Mouse (Mus musculus) cerebellum, adult (tissue): Measurements from ENCODE around the gene Nfatc2.
A peak's percentile ranks its signal among the peaks of the same experiment; 100 is the strongest.

Experiments
- ATAC-seq: cut with Nextera tagmentation; 2 replicates; pipeline ENCODE4 v1.9.2; 2017; ENCODE audit warnings: mild to moderate bottlenecking, moderate library complexity, mixed read lengths; ENCODE audit not compliant: insufficient number of reproducible peaks, low FRiP score, low TSS enrichment

Nfatc2 gene

DNA sequence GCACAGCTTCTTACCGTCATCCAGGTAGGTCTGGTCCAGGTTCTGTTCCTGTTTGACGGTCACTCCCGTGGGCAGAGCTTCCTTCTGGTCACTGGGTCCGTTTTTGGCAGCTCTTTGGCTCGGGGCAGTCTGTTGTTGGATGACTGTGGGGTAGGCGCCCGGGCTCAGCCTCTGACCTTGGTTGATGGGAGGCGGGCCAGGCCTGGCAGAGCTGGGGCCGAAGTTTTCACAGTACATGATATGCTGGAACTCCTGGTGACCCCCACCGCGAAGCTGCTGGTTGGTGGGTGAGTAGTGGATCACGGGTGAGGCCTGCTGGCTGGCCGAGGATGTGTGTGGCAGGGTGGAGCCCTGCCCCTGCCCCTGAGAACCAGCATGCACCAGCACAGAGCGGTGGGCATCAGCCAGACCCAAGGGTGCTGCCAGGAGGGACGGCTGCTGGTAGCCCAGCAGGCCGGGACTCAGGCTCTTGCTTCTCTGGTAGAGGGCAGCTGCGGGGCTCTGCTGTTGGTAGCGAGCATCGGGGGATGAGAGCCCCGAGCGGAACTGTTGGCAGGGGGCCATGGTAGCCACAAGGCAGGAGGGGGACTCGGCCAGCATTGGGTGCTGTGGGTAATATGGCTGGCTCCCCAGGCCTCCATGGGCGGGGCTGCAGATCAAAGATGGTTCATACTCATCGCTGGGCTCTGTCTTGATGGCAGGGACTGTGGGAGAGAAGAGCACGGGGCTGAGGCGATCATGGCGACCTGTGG, 96.8 kb downstream of the Nfatc2 start:
- 0 out of 2 replicates have a peak, but pooled peaks have one; percentile 18 for ATAC-seq

DNA sequence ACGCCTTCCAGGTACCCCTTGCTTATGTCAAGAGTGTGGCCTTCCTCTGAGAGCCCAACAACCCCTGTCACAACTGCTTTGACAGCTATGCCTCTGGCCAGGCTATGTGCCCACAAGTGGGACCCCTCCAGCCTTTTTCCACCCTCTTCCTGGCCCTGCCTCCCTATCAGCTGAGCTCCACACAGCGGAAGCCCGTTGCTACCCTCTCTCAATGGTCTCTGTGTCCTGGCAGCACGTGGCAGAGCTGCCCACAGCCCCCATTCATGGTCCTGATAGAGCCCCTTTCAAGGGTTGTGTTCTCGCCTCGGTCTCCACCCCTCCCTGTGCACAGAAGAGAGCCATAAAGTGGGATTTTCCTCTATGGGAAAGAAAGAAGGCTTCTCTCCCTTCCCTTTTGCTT, 97.7 kb downstream of the Nfatc2 start:
- no peak for ATAC-seq

DNA sequence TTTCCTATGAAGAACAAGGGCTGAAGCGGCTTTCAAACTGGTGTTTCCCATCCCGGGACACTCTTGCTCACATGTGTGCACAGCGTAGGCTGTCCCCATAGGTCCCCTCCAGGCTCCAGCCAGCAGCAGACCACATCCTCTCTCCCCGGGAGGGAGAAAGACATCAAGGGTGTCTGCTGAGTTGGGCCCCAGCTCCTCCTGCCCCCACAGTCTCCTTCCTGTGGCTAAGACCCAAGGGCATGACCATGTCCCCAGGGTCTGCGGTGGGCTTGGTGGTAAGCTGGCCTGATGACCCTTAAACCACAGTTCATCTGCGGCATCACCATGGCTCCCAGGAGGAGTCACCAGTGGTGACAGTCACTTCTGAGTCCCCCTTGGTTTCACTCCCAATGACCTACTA, 100.7 kb downstream of the Nfatc2 start:
- no peak for ATAC-seq

DNA sequence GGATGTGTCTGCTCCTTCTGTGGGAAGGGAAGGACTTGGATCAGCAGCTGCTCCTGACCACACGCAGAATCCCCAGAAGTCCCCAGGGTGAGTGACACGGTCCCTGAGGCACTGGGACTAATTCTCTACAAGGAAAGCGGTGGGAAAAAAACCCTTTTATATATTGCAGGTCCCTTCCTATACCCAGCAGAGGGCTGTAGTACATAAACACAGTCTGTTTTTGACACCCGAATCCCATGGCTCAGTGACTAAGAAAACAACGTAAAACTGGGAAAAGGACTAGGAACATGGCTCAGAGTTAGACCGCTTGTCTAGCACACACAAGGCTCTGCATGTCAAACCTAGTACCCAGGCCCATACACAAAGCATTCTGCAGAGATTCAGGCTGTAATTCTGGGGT, 101.2 kb downstream of the Nfatc2 start:
- ATAC-seq = no peak

DNA sequence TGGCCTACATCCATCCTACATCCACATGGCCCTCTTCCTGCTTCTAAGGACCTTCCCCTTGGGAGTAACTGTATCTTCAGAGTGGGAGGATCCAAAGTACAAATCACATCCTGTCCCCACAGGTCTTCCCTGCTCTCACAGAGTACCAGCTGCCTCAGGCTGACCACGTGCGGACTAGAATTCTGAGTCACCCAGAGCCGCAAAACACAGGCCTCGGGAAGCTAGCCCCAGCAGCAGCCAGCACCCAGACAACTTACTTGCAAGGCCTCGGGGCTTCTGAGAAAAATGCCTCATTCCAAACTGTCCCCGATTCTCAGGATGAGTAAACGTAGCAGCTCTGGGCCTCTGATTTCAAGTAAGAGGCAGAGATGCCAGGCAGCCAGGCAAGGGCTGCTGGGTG, 109.7 kb downstream of the Nfatc2 start:
- ATAC-seq = no peak

DNA sequence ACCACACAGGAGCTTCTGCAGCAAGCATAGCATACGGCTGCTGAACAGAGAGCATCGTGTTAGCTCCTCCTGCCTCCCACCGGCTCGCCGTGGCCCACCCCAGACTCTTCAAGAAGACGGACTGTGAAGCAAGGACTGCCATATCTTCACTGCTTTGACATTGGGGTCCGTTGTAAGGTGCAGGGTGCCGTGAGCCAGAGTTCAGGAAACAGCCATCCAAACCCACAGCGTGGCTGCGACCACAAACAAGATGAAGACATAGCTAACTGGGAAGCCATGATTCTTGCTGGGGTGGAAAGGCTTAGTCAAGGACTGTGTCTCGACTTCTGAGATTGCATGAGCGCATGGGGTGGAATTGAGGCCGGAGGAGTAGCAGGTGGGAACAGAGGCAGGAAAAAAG, 111.5 kb downstream of the Nfatc2 start:
- no peak for ATAC-seq

DNA sequence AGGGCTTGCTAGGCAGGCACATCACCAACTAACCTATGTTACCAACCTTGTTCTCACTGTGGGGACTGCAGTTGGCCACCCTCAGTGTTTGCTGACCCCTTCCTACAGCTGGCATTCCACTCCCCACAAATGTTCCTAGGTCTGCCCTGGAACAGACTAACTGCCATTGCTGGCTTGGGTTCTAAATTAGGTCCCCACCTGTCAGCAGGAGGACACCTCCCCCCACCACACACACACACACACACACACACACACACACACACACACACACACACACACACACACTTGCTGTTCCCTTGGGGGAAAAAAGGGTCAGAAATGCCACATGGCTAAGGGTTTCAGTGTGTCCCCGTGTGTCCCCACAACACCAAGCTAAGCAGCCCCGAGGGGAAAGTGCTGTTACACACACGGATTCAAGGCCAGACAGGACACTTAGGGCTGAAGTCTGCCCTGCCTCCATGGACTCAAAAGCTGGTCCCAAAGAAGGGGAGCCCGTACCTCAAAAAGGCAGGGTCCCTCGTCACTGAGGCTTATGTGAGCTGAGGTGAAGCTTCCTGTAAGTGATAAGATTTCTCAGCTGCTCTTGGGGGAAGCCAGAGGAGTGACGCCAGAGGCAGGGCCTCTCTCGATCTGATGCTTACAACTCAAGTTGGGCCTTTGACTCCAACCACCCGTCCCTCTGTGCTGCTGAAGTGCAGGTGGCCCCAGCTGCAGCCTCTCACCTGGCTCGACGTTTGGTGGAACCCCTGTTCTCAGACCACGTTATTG, 113.1 kb downstream of the Nfatc2 start:
- ATAC-seq = no peak

DNA sequence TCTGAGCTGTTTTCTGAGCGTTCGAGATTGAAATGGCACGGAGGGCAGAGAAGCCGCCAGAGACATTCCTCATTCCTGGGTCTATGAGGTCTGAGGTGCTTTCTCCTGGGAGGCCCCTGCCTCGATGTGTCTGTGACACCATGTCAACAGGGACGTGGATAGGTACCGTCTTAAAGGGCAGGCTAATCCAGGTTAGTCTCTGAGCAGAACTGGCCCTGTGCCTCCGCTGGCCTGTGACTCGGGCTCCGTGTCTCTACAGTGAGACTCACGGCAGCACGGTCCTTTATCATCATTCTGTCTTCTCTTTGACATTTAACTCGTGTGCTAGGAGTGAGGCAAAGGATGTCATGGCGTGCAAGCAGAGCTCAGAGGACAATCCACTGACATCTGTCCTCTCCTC, 120.3 kb downstream of the Nfatc2 start:
- ATAC-seq = no peak

DNA sequence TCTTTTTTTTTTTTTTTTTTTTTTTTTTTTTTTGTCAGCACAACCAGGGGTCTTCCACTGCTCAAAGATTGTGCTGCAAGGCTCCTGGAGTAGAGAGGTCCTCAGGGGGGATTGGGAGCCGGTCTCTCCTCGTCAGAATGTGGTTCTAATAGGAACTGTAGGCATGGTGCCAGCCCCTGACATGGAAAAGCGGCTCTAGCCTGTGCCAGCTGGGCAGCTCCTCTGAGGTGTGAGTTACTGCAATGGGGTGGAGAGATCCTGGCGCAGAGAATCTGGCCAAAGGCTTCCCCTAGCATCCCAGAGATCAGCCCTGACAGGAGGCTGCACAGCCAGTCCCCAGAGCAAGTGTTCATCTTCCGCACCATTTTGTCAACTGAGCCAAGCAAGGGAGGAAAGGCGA, 120.8 kb downstream of the Nfatc2 start:
- ATAC-seq = peak; percentile 67

DNA sequence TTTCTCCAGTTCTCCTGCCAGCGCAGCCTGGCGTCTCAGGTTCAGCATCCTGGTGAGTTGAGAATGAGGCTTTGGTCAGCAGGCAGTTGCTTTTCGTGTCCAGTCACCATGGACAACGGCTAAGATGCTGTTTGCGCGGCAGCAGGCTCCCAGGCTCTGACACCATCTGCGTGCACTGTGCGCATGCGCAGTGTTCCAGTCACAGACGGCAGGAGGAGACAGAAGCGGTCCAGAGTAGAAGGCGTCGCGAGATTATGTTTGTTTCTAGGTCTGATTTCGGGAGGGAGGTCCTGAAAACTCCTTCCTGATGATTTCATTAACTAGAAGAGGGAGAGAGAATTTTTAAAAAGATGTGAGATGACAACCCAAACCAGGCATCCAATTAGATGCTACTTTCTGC, 121.5 kb downstream of the Nfatc2 start:
- ATAC-seq = peak; percentile 86

DNA sequence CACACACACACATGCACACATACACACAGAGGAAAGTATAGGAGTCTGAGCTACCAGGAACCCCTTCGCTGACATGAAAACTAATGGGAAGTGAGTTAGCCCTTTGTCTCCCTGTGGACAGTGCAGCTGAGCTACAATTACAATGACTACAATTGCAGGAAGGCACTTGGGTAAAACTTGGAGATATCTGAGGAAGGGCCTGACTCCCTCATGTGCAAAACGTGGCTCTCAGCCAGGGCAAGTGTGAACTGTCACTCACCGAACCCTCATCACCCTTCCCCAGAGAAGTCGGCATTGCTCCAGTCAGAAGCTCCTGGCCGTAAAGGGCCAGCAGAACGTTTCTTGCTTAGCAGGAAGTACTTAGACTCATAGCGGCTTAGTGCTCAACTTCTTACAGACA, 123.0 kb downstream of the Nfatc2 start:
- ATAC-seq = no peak

DNA sequence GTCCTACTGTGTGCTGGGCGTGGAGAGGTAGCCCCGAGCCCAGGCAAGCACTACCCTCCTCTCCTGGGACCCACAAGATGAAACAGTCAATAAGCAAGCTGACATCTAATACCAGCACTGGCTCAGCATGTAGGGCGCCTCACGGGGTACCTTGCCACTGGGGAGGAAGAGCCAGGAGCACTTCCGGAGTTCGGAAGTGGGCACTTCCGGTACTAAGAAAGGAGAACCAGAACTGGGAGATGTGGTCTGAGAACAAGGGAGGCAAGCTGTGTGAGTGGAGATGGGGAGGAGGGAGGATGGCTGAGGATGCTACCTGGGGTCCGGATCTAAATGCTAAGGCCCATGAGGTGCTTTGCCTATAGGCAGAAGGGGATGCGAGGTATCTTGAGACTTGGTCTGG, 128.0 kb downstream of the Nfatc2 start:
- no peak for ATAC-seq

DNA sequence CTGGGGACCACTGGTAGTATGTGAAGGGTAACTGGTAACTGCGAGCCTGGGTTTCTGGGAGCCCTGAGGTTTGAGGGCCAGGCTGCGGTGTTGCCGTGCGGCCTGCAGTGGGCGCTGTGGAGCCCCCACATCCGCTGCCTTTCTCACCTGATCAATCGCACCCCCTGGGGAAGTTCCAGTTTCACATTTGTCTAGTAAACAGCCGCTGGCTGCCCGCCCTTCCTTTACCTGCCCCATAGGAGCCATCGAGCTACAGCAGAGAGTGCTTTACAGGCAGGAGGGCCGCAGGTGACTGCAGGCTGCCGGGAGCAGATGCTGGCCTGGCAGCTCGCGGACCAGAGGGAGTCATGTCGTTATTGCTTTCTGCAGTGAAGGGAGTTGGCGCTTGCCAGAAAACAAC, 128.6 kb downstream of the Nfatc2 start:
- peak; percentile 56 for ATAC-seq

DNA sequence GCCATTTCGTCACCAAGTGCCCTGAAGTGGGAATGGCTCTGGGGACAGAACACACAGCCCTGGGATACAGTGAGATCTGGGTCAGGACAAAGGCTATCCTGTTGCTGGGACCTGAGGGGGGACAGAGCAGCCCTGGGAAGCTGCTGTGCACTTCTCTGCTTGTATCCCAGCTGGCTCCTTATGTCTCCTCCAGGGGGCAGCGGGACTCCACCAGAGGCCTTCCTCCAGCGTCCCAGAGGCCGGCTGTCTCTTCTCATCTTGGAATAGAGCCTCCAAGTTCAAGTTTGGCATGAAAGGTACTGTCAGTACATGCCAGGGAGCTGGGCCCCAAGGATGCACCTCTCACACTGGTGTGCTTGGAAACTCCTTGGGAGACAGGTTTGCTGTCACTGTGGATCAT, 132.4 kb downstream of the Nfatc2 start:
- no peak for ATAC-seq

DNA sequence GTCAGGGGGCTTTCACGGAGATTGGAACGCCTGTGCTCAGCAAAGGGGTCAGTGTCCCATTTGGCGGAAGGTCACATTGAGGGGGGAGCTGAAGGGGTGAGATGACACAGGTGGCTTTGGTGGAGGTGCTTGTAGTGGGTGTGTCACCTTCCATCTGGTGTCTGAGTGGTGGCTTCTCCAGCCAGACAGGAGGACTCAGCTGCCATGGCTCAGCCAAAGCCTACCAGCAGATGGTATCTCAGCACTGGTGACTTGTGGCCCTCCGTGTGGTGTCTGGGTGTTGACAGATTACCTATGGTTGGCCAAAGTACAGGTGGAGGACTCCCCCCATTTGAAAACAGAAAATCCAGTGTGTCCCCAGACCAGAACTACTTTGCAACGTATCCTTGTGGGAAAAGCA, 134.3 kb downstream of the Nfatc2 start:
- no peak for ATAC-seq

DNA sequence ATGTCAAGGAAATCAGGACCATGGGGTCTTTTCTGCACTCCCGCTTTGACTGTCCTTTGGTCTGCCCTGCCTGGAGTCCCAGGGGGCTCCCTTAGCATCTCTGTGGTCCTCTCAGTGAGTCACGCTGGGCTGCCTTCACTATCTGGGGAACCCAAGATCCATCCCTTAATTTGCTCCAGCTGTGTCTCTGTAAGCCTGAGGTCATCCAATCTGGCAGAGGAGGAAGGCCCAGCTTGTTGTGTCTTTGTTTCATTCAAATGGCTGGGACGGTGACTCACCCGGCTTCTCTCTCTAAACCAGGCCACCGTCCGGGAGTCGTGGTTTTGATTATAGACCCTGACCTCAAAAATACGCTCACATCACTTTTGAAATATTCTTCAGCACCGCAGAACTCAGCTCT, 135.4 kb downstream of the Nfatc2 start:
- no peak for ATAC-seq

DNA sequence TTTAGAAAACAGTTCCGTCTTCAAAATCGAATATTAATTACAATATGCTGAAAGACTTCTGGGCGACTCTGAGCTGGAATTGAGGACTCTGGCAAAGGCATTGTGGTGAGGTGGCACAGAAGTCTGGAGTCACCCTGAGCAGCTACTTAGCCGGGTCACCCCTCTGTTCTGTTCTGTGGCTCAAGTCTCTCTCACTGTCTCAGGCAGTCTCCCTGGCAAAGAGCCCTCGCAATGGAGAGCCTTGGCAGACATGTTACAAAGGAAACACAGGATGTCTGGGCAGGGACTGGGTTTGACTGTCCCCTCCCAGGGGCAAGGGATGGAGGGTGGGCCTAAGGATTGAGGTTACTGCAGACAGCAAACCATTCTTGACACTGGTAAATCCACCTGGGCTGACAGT, 135.8 kb downstream of the Nfatc2 start:
- no peak for ATAC-seq

DNA sequence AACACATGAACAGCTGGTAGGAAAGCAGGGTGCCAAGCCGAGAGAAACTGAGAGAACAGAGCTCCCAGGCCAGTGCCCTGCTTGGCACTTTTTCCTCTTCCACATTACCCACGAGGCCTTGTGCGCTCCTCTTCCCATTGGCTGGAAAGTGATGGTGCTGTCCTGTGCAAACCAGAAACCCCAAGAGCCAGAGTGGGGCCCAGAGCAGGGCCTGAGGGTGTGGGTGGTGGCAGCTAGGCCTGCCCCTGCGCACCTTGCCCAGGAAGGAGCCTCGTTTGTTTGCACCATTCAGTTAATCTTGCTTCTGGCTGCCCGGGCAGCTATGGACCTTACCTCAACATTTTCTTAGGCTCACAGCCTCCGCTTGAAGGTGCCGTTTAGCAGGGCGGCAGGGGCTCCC, 139.6 kb downstream of the Nfatc2 start:
- ATAC-seq = no peak

DNA sequence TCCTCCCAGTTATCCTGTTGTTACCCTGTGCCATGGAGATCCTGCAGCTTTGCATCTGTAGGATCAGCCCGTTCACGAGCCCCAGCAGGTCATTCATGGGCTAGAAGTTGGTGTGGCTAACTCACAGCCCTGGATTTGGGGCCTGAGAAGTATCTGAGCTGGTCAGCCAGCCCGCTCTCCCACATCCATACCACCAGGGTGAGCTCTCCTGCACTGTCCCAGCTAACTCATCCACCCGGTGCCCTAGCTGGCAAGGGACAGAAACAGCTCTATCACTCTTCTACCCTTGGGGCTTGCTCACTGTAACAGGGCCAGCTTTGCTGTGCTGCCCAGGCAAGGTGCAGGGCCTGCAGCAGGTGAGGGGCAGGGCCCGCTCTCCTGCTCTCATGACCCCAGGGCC, 141.8 kb downstream of the Nfatc2 start:
- ATAC-seq = no peak

DNA sequence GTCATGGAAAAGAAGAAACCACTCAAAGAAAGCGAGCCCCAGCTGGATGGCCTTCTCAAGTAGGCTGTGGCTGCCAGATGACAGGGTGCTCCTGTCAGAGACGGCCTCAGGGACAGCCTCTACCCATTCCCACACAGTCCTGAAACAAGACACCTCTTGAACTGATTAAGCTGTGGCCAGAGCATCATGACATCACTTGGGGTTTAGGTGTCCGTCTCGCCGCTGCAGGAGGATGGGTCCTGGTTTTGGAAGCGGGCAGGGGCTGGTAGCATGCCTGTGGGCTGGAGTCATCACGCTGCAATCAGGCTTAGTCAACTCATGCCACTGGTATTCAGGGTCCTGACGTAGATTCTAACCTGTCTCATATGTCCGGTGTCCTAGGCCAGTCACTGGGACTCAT, 142.9 kb downstream of the Nfatc2 start:
- no peak for ATAC-seq

DNA sequence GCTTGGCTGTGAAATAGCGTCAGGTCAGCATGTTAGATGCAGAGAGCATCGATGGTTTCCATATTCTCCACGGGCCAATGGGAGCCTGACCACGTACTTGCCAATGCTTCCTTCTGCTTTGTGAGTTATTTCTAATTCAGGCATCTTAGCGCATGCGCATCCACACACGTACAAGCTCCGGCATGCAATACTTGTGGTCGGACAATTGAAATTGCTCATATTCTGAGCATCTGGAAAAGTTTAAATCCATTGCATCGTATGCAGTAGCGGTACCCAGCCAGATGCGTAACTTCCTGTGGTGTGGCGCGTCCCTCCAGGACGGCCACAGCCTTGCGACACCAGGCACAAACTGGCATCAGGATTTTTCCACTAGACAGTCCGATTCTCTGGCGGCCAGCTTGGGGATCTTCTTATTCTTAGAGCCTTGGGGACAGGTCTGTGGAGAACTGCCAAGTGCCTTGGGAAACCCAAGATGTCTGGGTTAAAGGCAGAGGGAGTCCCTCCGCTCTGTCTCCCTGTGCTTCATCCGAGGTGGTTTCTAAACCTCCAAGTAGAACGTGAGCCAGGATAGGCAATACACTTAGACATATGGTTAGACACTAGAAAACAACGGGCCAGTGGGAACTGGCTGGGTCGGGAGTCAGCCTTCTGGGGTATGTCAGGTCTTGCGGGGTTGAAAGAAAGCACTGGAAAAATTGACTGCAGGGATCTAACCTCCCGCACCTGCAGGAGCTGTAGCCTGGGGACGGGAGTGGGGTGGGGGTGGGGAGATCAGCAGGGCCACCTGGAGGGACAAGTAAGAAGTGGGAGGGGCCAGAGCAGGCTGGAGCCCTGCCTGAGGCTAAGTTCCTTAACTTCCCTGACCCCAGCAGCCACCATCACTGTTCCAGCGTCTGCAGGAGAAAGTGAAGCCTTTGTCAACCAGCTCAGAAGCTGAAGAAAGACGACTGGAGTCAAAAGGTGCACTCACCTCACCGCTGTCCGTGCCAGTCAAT, 149.4 kb downstream of the Nfatc2 start:
- ATAC-seq = no peak
